Comparison of ENCODE assay signal across 21 mouse cellular contexts in genomic region chrX:164820906-164821305, GRCm38 (mm10).
DNase-seq lines count a peak whose midpoint lies in the region; ATAC-seq and TF ChIP-seq lines count a peak whose summit lies in the region.
"Had no signal": no experiment of that assay in that cellular context is flagged by ENCODE, and none has a peak within 500 bp of the region (broad histone marks: within the 10 kb centered on the region; RNA-seq: fewer than 3 reads in every experiment).

No protein-coding gene starts in this region.

- peak; percentile 14 for DNase-seq in embryonic facial prominence, embryonic 14.5 days (ENCODE audit: low spot score)
- no peak for DNase-seq in embryonic facial prominence, embryonic 10.5 days (ENCODE audit: low spot score)
- DNase-seq in midbrain, postnatal 0 days (ENCODE audit: low spot score), result peak; percentile 11
- peak; percentile 3 for DNase-seq in brain, adult 2 months (ENCODE audit: low read depth, low spot score)
- peak; percentile 1 for DNase-seq in mesoderm, embryonic 11.5 days (ENCODE audit: low read depth, low spot score)
- no peak for DNase-seq in lung, postnatal 0 days (ENCODE audit: low spot score)
- no peak for DNase-seq in right cerebral cortex, postnatal 36 days (ENCODE audit: low spot score in 2 of 2)
- DNase-seq: adrenal gland, postnatal 14 days; B cell, adult 2 months; cerebellum, adult 2 months; gastrocnemius, postnatal 36 days; heart, adult 11 months; heart, postnatal 4 days had no signal

- TF ChIP-seq CTCF in midbrain, postnatal 0 days (IDR thresholded peaks at IDR 0.05), result no peak
- no peak for TF ChIP-seq CTCF in lung, postnatal 0 days (IDR thresholded peaks at IDR 0.05)

- no peak overlapping the region for H3K27ac ChIP-seq in embryonic facial prominence, embryonic 14.5 days (replicated peaks; ENCODE audit: low read depth, low read length)
- no peak overlapping the region for H3K27ac ChIP-seq in embryonic facial prominence, embryonic 10.5 days (replicated peaks)
- no peak overlapping the region for H3K27ac ChIP-seq in midbrain, postnatal 0 days (ENCODE audit: low read depth, low read length)
- no peak overlapping the region for H3K27ac ChIP-seq in midbrain, embryonic 16.5 days (ENCODE audit: low read length)
- H3K27ac ChIP-seq in lung, postnatal 0 days (ENCODE audit: low read length), result no peak overlapping the region
- H3K27ac ChIP-seq: heart, embryonic 13.5 days; hindbrain, embryonic 12.5 days had no signal

- no peaks in the 10 kb centered on the region for H3K9me3 ChIP-seq in embryonic facial prominence, embryonic 14.5 days (ENCODE audit: control insufficient read depth, low read length)
- no peaks in the 10 kb centered on the region for H3K9me3 ChIP-seq in embryonic facial prominence, embryonic 10.5 days
- no peaks in the 10 kb centered on the region for H3K9me3 ChIP-seq in midbrain, postnatal 0 days (ENCODE audit: low read length)
- H3K9me3 ChIP-seq in midbrain, embryonic 16.5 days (replicated peaks; ENCODE audit: control insufficient read depth, low read length, poor library complexity, severe bottlenecking), result no peaks in the 10 kb centered on the region
- no peaks in the 10 kb centered on the region for H3K9me3 ChIP-seq in lung, postnatal 0 days (ENCODE audit: low read length)
- H3K9me3 ChIP-seq: G1E; heart, embryonic 13.5 days; hindbrain, embryonic 12.5 days had no signal

- no peak overlapping the region for H3K9ac ChIP-seq in embryonic facial prominence, embryonic 14.5 days (ENCODE audit: low read depth, low read length)
- no peak overlapping the region for H3K9ac ChIP-seq in midbrain, postnatal 0 days (replicated peaks; ENCODE audit: low read length, poor library complexity, severe bottlenecking)
- H3K9ac ChIP-seq in midbrain, embryonic 16.5 days (ENCODE audit: low read depth, low read length), result no peak overlapping the region
- no peak overlapping the region for H3K9ac ChIP-seq in lung, postnatal 0 days (replicated peaks; ENCODE audit: low read depth)
- H3K9ac ChIP-seq: heart, embryonic 13.5 days; hindbrain, embryonic 12.5 days had no signal

- H3K27me3 ChIP-seq in embryonic facial prominence, embryonic 14.5 days (replicated peaks; ENCODE audit: control insufficient read depth, insufficient read depth, low read length), result no peaks in the 10 kb centered on the region
- peaks cover 56% of the 10 kb centered on the region for H3K27me3 ChIP-seq in embryonic facial prominence, embryonic 10.5 days (replicated peaks; ENCODE audit: low read depth, poor library complexity, severe bottlenecking)
- H3K27me3 ChIP-seq in midbrain, postnatal 0 days (ENCODE audit: insufficient read depth, low read length), result no peaks in the 10 kb centered on the region
- no peaks in the 10 kb centered on the region for H3K27me3 ChIP-seq in midbrain, embryonic 16.5 days (ENCODE audit: control insufficient read depth, insufficient read depth, low read depth, low read length)
- H3K27me3 ChIP-seq in lung, postnatal 0 days (replicated peaks; ENCODE audit: insufficient read depth, low read length), result no peaks in the 10 kb centered on the region
- H3K27me3 ChIP-seq: heart, embryonic 13.5 days; hindbrain, embryonic 12.5 days had no signal

- no peak overlapping the region for H3K4me2 ChIP-seq in embryonic facial prominence, embryonic 14.5 days (ENCODE audit: low read depth, low read length)
- no peak overlapping the region for H3K4me2 ChIP-seq in midbrain, postnatal 0 days (ENCODE audit: low read depth, low read length, poor library complexity, severe bottlenecking)
- H3K4me2 ChIP-seq in midbrain, embryonic 16.5 days (ENCODE audit: low read length), result no peak overlapping the region
- no peak overlapping the region for H3K4me2 ChIP-seq in lung, postnatal 0 days (replicated peaks; ENCODE audit: low read depth, low read length)
- H3K4me2 ChIP-seq: heart, embryonic 13.5 days; hindbrain, embryonic 12.5 days had no signal

- H3K4me3 ChIP-seq in embryonic facial prominence, embryonic 14.5 days (ENCODE audit: low read depth, low read length), result no peak overlapping the region
- no peak overlapping the region for H3K4me3 ChIP-seq in embryonic facial prominence, embryonic 10.5 days
- H3K4me3 ChIP-seq in midbrain, postnatal 0 days (ENCODE audit: low read depth, low read length), result no peak overlapping the region
- H3K4me3 ChIP-seq in midbrain, embryonic 16.5 days (ENCODE audit: low read depth, low read length), result no peak overlapping the region
- no peak overlapping the region for H3K4me3 ChIP-seq in lung, postnatal 0 days (ENCODE audit: low read depth, low read length)
- H3K4me3 ChIP-seq: heart, embryonic 13.5 days; hindbrain, embryonic 12.5 days had no signal

- no peak for ATAC-seq in embryonic facial prominence, embryonic 14.5 days (ENCODE audit: low read depth)
- ATAC-seq in midbrain, postnatal 0 days (ENCODE audit: low FRiP score), result no peak
- no peak for ATAC-seq in midbrain, embryonic 16.5 days
- no peak for ATAC-seq in lung, postnatal 0 days
- ATAC-seq: activated CD4-positive, CD25-positive, alpha-beta regulatory T cell, adult 4 months; CD4-positive, CD25-positive, alpha-beta regulatory T cell, adult 4 months; hindbrain, embryonic 16.5 days; Patski had no signal

- TF ChIP-seq EP300 in lung, postnatal 0 days (IDR thresholded peaks at IDR 0.05), result no peak

- H3K4me1 ChIP-seq in embryonic facial prominence, embryonic 14.5 days (ENCODE audit: control insufficient read depth, insufficient read depth, low read length), result no peaks in the 10 kb centered on the region
- no peaks in the 10 kb centered on the region for H3K4me1 ChIP-seq in embryonic facial prominence, embryonic 10.5 days
- H3K4me1 ChIP-seq in midbrain, postnatal 0 days (ENCODE audit: insufficient read depth, low read length), result no peaks in the 10 kb centered on the region
- no peaks in the 10 kb centered on the region for H3K4me1 ChIP-seq in midbrain, embryonic 16.5 days (ENCODE audit: control insufficient read depth, insufficient read depth, low read length)
- no peaks in the 10 kb centered on the region for H3K4me1 ChIP-seq in lung, postnatal 0 days (ENCODE audit: insufficient read depth, low read depth, low read length)
- H3K4me1 ChIP-seq: heart, embryonic 13.5 days; hindbrain, embryonic 12.5 days had no signal

- H3K36me3 ChIP-seq in embryonic facial prominence, embryonic 14.5 days (ENCODE audit: control insufficient read depth, insufficient read depth, low read length), result no peaks in the 10 kb centered on the region
- H3K36me3 ChIP-seq in embryonic facial prominence, embryonic 10.5 days (replicated peaks), result no peaks in the 10 kb centered on the region
- no peaks in the 10 kb centered on the region for H3K36me3 ChIP-seq in midbrain, postnatal 0 days (ENCODE audit: insufficient read depth, low read length)
- no peaks in the 10 kb centered on the region for H3K36me3 ChIP-seq in midbrain, embryonic 16.5 days (ENCODE audit: control insufficient read depth, insufficient read depth, low read length)
- H3K36me3 ChIP-seq in lung, postnatal 0 days (ENCODE audit: insufficient read depth, low read length), result no peaks in the 10 kb centered on the region
- H3K36me3 ChIP-seq: G1E; heart, embryonic 13.5 days; hindbrain, embryonic 12.5 days had no signal

Comparison
In these comparisons a context has a peak if more than half of its experiments do, and no peak if none do; other contexts are left out.
1. DNase-seq: peak in embryonic facial prominence, embryonic 14.5 days (single experiment), midbrain, postnatal 0 days (single experiment), brain, adult 2 months (single experiment) and mesoderm, embryonic 11.5 days (single experiment); none in embryonic facial prominence, embryonic 10.5 days (single experiment), lung, postnatal 0 days (single experiment) and right cerebral cortex, postnatal 36 days (0 of 2).